ENCODE assay signal across 17 mouse cellular contexts in genomic region chr2:92301849-92302607, GRCm38 (mm10).
DNase-seq lines count a peak whose midpoint lies in the region; ATAC-seq lines count a peak whose summit lies in the region.
"Had no signal": no experiment of that assay in that cellular context is flagged by ENCODE, and none has a peak within 500 bp of the region (broad histone marks: within the 10 kb centered on the region; RNA-seq: fewer than 3 reads in every experiment).

No protein-coding gene starts in this region.

- WGBS in forebrain, embryonic 16.5 days: 23% methylated on average over 5 of the region's 5 CpGs
- 71% methylated on average over 5 of the region's 5 CpGs for WGBS in kidney, embryonic 14.5 days

- no peak overlapping the region for H3K9ac ChIP-seq in forebrain, embryonic 16.5 days (replicated peaks; ENCODE audit: low read depth, low read length)
- no peak overlapping the region for H3K9ac ChIP-seq in kidney, embryonic 14.5 days (ENCODE audit: low read depth, low read length)
- H3K9ac ChIP-seq: liver, embryonic 12.5 days; neural tube, embryonic 12.5 days had no signal

- no peaks in the 10 kb centered on the region for H3K27me3 ChIP-seq in forebrain, embryonic 16.5 days (replicated peaks; ENCODE audit: control insufficient read depth, insufficient read depth, low read length)
- H3K27me3 ChIP-seq in kidney, embryonic 14.5 days (ENCODE audit: control insufficient read depth, insufficient read depth, low read length): no peaks in the 10 kb centered on the region
- H3K27me3 ChIP-seq: liver, embryonic 12.5 days; neural tube, embryonic 12.5 days had no signal

- H3K36me3 ChIP-seq in forebrain, embryonic 16.5 days (ENCODE audit: control insufficient read depth, insufficient read depth): no peaks in the 10 kb centered on the region
- H3K36me3 ChIP-seq in kidney, embryonic 14.5 days (ENCODE audit: control insufficient read depth, insufficient read depth, low read length): no peaks in the 10 kb centered on the region
- H3K36me3 ChIP-seq: liver, embryonic 12.5 days; neural tube, embryonic 12.5 days had no signal

- DNase-seq in layer of hippocampus, adult 9-11 months: peak; percentile 42
- no peak for DNase-seq in layer of hippocampus, adult 8-10 months (ENCODE audit: low spot score in 2 of 2)
- DNase-seq in spleen, postnatal 36 days (ENCODE audit: low spot score in 2 of 2): peak; percentile 56 to 59
- no peak for DNase-seq in spleen, postnatal 14 days (ENCODE audit: low spot score in 2 of 2)
- no peak for DNase-seq in adipocyte (ENCODE audit: low spot score)
- DNase-seq: cerebellum, adult 2 months; gastrocnemius, postnatal 10 days; kidney, adult 8-10 months; left cerebral cortex, postnatal 4 days; retina, postnatal 1 day; thymus, postnatal 25 days had no signal

- peak; percentile 89 for ATAC-seq in forebrain, embryonic 16.5 days
- no peak for ATAC-seq in kidney, embryonic 14.5 days (ENCODE audit: low FRiP score, low TSS enrichment)
- ATAC-seq: activated CD4-positive, CD25-positive, alpha-beta regulatory T cell, adult 4 months; liver, embryonic 12.5 days had no signal

- H3K4me2 ChIP-seq in forebrain, embryonic 16.5 days (ENCODE audit: low read length): no peak overlapping the region
- H3K4me2 ChIP-seq in kidney, embryonic 14.5 days (replicated peaks; ENCODE audit: low read depth, low read length): no peak overlapping the region
- H3K4me2 ChIP-seq: liver, embryonic 12.5 days; neural tube, embryonic 12.5 days had no signal

- H3K4me1 ChIP-seq in forebrain, embryonic 16.5 days (replicated peaks; ENCODE audit: control insufficient read depth, insufficient read depth, low read length): peaks cover 28% of the 10 kb centered on the region
- no peaks in the 10 kb centered on the region for H3K4me1 ChIP-seq in kidney, embryonic 14.5 days (ENCODE audit: control insufficient read depth, insufficient read depth, low read length)
- H3K4me1 ChIP-seq: liver, embryonic 12.5 days; neural tube, embryonic 12.5 days had no signal

- H3K4me3 ChIP-seq in forebrain, embryonic 16.5 days (replicated peaks; ENCODE audit: low read length): no peak overlapping the region
- H3K4me3 ChIP-seq in kidney, embryonic 14.5 days (ENCODE audit: low read length): no peak overlapping the region
- H3K4me3 ChIP-seq: liver, embryonic 12.5 days; neural tube, embryonic 12.5 days had no signal

- H3K27ac ChIP-seq in forebrain, embryonic 16.5 days (ENCODE audit: low read length): peak overlapping the region; percentile 90
- H3K27ac ChIP-seq in kidney, embryonic 14.5 days (ENCODE audit: low read depth, low read length): no peak overlapping the region
- H3K27ac ChIP-seq: liver, embryonic 12.5 days; neural tube, embryonic 12.5 days; stomach, postnatal 0 days had no signal

- no peaks in the 10 kb centered on the region for H3K9me3 ChIP-seq in forebrain, embryonic 16.5 days (ENCODE audit: control insufficient read depth, low read length)
- H3K9me3 ChIP-seq in kidney, embryonic 14.5 days (ENCODE audit: control insufficient read depth, low read length): no peaks in the 10 kb centered on the region
- H3K9me3 ChIP-seq: liver, embryonic 12.5 days; neural tube, embryonic 12.5 days had no signal

Comparison
In these comparisons a context has a peak if more than half of its experiments do, and no peak if none do; other contexts are left out.
1. DNase-seq: peak in layer of hippocampus, adult 9-11 months (single experiment) and spleen, postnatal 36 days (2 of 2); none in layer of hippocampus, adult 8-10 months (0 of 2), spleen, postnatal 14 days (0 of 2) and adipocyte (single experiment).